Mouse (Mus musculus) neutrophil, adult 5-6 weeks (primary cell): ENCODE data around the gene Tcirg1. TPM values are rescaled to one million over a fixed set of nuclear protein-coding genes. Genes with fewer than 3 reads are reported as not detected.

Experiments
- ATAC-seq: fragments of 151-379, 151-347 bp; 2 replicates; pipeline ENCODE4 v1.8.0; 2017; ENCODE audit warnings: mild to moderate bottlenecking, moderate TSS enrichment; ENCODE audit not compliant: insufficient number of reproducible peaks, poor library complexity, low FRiP score, severe bottlenecking; ENCODE audit errors: extremely low read depth
- total RNA-seq: library from RNA; stranded (forward); fragments of 200-1000 nt; gene quantifications from 2 replicates; pipeline ENCODE4 v1.2.3, GENCODE M21; 2017

The Tcirg1 gene
- total RNA-seq, 1 experiment from 2014 or later, result 158 TPM

DNA sequence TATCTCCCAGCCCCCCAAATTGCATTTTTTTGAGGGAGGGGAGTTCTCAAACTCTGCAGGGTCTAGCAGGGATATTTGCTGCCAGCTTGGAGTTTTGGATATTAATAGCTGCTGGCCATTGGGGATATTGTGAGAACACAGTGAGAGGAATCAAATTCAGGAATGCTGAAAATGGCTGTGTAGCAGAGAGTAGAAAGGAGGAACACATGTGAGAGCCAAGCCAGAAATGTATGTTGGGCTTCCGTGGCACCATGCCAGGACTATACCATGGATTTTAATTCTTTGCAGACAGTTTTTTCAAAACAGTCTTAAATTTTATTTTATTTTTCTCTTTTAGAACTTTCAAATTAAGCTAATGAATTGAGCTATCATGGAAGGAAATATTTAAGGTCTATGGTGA is 38.6 kb downstream of the Tcirg1 start:
- no peak for ATAC-seq

DNA sequence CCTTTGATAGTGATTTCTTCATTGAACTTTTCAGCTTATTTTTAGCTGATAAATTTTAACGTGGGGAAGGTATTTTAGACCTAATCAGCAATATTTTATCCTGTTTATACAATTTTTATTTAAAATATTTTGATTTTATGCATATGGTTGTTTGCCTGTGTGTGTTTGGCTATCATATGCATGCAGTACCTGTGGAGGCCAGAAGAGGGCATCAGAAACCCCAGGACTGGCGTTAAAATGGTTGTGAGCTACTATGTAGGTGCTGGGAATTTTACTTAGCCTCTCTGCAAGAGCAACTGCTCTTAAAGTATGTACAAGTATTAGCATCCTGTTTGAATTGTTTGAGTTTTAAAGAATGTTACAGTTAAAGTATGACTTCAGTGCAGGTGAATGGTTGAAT is 42.0 kb downstream of the Tcirg1 start:
- no peak for ATAC-seq

GRCm38 (mm10) chr19:3862713-3863112 is 44.2 kb downstream of the Tcirg1 start:
- no peak for ATAC-seq

DNA sequence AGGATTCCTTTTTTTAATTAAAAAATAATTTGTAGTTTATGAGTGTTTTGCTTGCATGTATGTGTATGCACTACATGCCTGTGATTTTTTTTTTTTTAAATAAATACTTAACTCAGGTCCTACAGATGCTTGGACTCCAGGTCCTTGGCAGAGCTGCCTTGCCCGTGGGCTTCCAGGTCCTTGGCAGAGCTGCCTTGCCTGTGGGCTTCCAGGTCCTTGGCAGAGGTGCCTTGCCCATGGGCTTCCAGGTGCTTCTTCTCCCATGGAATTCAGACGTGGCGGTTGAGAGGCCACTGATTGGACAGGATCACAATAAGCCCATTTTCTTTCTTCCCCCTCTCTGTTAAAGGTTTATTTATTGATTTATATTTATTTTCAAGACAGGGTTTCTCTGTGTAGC is 49.7 kb downstream of the Tcirg1 start:
- no peak for ATAC-seq

DNA sequence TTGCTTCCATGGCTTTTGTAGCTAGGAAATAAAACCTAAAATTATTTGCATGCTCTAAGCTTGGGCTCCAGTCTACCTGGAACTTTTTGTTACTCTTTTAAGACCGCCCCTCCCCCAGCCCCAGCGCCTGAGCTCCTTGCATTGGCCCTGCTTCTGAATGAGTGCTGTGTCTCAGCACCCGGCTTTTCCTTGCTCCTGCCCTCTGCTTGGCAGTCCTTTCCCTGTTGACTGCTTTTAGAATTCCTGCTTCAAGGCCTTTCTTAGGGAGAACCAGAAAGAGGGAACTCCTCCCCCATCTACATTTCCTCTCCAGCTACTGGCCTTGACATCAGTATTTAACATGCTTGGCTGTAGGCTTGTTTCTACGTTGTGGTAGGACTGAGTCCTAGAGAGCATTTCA is 51.3 kb downstream of the Tcirg1 start:
- no peak for ATAC-seq

DNA sequence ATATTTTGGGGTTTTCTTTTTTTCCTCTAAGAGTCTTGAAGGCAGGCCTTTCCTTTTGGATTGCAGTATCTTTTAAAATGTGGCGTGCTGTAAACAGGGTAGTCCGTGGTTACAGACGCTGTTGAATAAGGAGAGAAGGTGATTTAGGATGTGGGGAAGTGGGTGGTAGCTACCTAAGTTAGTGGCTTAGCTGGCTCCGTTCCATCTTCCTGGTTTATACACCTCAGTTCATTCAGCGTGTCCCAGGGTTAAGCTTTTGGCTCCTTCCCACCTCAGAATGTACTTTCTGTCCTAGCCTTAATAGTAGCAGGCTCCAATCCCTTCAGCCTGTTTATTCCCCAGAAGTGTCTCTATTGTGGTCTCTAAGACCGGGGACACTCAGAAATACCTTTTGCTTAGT is 51.8 kb downstream of the Tcirg1 start:
- ATAC-seq, result no peak

GRCm38 (mm10) chr19:3853891-3854290 is 53.0 kb downstream of the Tcirg1 start:
- ATAC-seq, result no peak

GRCm38 (mm10) chr19:3853121-3853520 is 53.8 kb downstream of the Tcirg1 start:
- no peak for ATAC-seq

DNA sequence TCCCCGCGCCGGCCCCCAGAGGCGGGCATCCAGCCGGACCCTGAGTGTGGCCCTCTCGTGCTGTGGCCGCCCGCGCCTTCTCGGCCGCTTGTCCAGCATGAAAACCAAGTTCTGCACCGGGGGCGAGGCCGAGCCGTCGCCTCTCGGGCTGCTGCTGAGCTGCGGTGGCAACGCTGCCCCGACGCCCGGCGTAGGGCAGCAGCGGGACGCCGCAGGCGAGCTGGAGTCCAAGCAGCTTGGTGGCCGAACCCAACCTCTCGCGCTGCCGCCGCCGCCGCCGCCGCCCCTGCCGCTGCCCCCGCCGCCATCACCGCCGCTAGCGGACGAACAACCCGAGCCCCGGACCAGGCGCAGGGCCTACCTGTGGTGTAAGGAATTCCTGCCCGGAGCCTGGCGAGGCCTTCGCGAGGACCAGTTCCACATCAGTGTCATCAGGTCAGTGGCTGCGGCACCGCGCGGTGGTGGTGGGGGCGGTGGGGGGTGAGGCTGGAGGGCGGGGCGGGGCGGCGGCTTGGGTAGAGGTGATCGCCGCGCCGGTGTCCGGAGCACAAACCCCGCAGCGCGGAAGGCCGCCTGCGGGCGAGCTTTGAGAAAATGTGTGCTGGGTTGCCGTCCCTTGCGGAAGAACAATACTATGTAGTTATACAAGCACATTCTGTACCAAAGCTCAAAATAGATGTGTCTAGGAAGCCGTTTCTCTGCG is 54.8 kb downstream of the Tcirg1 start:
- ATAC-seq, result no peak; the same call in 1 of the 2 replicates

DNA sequence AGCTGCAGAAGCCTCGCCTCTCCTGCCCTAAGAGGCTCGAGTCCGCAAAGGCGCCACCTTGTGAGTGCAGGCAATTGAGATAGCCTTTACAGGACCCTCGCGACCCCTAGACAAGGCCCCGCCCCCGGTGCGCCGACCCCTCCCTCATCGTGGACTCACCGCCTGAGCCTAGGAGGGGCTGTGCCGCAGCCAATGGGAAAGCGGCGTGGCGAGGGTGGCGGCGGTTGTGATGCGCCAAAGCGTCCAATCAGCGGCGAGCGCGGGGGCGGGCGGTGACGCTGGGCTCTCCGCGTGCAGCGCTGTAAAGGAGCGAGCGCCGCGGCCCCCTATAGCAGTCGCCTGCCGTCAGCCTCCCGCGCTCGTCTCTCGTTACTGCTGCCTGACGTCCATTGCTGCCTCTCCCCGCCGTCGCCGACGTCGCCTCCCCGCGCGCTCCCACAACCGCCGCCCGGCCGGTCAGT is 55.4 kb downstream of the Tcirg1 start, which contains the start of gene Chka:
Gene Chka, plus strand, starts transcription at position 272 of the 461 bp plus-strand sequence.
- ATAC-seq, result peak; percentile 86

GRCm38 (mm10) chr19:3850847-3851469 is 56.0 kb downstream of the Tcirg1 start:
- no peak for ATAC-seq

DNA sequence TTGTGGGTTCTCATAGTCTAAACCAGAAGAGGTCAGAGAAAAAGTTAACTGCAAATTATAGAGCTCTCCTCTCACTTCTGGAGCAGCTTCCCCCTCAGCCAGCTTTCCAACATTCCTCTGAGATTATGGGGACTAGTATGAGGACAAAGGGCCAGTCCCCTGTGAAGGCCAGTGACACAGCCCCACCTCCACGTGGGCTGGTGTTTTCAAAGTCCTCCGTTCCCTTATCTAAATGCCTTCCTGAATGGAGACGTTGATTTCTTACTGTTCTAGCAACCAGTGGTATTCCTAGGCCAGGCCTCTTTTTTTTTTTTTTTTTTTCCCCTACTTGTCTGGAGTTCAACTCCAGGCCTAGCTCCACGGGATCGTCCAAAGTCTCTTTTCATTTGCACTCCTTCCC is 56.9 kb downstream of the Tcirg1 start:
- no peak for ATAC-seq

DNA sequence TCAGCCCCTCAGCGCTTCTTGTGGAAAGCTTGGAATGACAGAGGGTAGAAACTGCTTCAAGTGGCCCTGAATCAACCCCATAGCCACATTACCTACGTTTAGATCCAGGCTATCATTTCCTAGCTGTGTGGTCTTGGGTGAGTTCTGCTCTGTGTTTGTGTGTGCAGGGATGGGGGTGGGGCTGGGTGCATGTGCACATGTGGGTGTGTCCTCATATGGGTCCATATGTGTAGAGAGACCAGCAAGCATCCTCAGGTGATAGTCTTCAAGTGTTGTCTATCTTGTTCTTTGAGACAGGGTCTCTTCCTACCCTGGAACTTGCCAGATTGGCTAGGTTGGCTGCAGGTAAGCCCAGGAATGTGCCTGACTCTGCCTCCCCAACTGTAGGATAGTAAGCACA is 57.7 kb downstream of the Tcirg1 start:
- ATAC-seq, result no peak

DNA sequence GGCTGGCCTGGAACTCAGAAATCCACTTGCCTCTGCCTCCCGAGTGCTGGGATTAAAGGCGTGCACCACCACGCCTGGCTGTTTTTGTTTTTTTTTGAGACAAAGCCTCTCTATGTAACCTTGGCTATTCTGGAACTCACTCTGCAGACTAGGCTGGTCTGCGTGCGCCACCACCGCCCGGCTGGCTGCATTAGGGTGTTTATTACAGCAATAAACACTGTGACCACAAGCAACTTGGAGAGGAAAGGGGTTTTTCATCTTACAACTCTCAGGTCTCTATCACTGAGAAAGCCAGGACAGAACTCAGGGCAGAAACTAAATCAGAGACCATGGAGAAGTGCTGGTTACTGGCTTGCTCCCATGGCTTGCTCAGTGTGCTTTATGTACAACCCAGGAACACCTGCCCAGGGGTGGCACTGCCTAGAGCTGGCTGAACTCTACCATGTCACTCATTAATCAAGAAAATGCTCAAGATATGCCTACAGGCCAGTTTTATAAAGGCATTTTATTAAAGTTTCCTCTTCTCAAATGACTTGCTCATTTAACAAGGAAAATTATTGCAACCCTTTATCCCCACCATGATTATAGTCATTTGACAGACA is 58.6 kb downstream of the Tcirg1 start:
- ATAC-seq, result no peak

- ATAC-seq, result no peak
Observed at GRCm38 (mm10) chr19:3847711-3848110, 59.2 kb downstream of the Tcirg1 start.

DNA sequence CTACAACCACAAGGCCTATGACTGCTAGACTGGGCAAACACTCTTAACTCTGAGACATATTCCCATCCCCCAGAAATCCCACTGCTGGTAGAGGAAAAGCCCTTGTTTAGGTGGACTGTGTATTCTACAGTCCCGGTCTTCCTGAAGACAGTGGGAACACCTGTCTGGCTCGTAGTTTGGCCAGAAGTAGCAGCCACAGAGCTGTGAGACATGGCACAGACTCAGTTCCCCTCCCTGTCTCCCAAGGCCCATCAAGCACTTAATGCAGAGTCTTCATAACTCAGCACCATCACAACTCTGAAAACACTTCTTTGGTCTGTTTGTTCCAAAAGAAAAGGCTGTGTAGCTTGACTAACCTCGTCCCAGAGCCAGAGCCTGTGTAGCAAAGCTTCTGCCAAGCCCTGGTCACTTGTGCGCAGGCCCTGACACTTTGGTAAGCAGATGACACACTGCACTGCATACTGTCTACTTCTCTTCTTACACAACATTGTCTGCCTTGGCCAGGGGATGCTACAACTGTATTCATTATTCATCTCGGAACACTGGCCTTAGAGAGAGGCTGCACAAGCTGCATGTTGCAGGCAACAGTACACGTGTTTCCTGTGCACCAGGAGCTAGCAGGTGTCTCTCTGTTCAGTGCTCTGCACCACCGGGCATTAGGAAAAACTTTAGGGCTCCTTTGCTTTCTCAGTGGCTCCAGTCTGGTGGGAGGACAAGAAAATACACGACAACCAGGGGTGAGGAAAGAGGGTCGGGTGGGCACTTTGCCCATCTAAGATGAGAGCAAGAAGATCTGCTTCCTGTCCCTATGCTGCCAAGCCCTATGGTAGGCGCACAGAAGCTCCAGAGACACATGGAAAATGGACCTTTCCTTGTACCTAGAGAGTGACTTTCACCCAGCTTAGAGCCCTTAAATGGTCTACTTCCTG is 60.0 kb downstream of the Tcirg1 start:
- no peak for ATAC-seq
